Comparison of ENCODE assay signal across 28 mouse cellular contexts in genomic region chr6:87750184-87750910, GRCm38 (mm10). TPM values are rescaled to one million over a fixed set of nuclear protein-coding genes. Genes with fewer than 3 reads are reported as not detected.
DNase-seq lines count a peak whose midpoint lies in the region; ATAC-seq lines count a peak whose summit lies in the region.
"Had no signal": no experiment of that assay in that cellular context is flagged by ENCODE, and none has a peak within 500 bp of the region (broad histone marks: within the 10 kb centered on the region; RNA-seq: fewer than 3 reads in every experiment).

No protein-coding gene starts in this region.

- DNase-seq in heart, embryonic 10.5 days (ENCODE audit: low spot score), result peak; percentile 68
- no peak for DNase-seq in heart, adult 9 months (ENCODE audit: low spot score in 2 of 2)
- no peak for DNase-seq in kidney, postnatal 4 days
- DNase-seq in ovary, postnatal 36 days (ENCODE audit: low spot score), result no peak
- DNase-seq: adrenal gland, adult 8-10 months; adrenal gland, postnatal 25 days; cerebellum, adult 11-12 months; cerebellum, adult 8-10 months; cerebellum, postnatal 10 days; cerebellum, postnatal 36 days; gastrocnemius, postnatal 10 days; gastrocnemius, postnatal 36 days; heart, adult 18-20 months; heart, postnatal 36 days had no signal

- H3K27me3 ChIP-seq in heart, embryonic 10.5 days (ENCODE audit: insufficient read depth, poor library complexity, severe bottlenecking), result peaks cover 12% of the 10 kb centered on the region; the same call in 1 of the 2 replicates
- H3K27me3 ChIP-seq: forebrain, embryonic 13.5 days; hindbrain, embryonic 13.5 days; intestine, embryonic 15.5 days had no signal

- peaks cover 14% of the 10 kb centered on the region; the same call in 1 of the 2 replicates for H3K4me1 ChIP-seq in heart, embryonic 10.5 days
- H3K4me1 ChIP-seq: forebrain, embryonic 13.5 days; hindbrain, embryonic 13.5 days had no signal

- ATAC-seq in common myeloid progenitor, adult 5-6 weeks (replicated peaks; ENCODE audit: low read depth, poor library complexity, severe bottlenecking), result peak; percentile 44
- ATAC-seq in megakaryocyte progenitor cell, adult 5-6 weeks (replicated peaks; ENCODE audit: poor library complexity), result peak; percentile 47
- ATAC-seq: activated CD4-positive, CD25-positive, alpha-beta regulatory T cell, adult 4 months; CD4-positive, CD25-positive, alpha-beta regulatory T cell, adult 4 months; forebrain, embryonic 13.5 days; forebrain, embryonic 16.5 days; hindbrain, embryonic 16.5 days; intestine, embryonic 15.5 days had no signal

- 82% methylated on average over 8 of the region's 8 CpGs for WGBS in heart, embryonic 10.5 days

- H3K36me3 ChIP-seq in heart, embryonic 10.5 days, result no peaks in the 10 kb centered on the region
- H3K36me3 ChIP-seq: forebrain, embryonic 10.5 days; intestine, embryonic 15.5 days had no signal

- no peaks in the 10 kb centered on the region for H3K9me3 ChIP-seq in heart, embryonic 10.5 days
- H3K9me3 ChIP-seq: forebrain, embryonic 10.5 days; forebrain, embryonic 13.5 days; hindbrain, embryonic 10.5 days; hindbrain, embryonic 13.5 days; intestine, embryonic 15.5 days had no signal

- H3K27ac ChIP-seq in heart, embryonic 10.5 days, result no peak overlapping the region
- H3K27ac ChIP-seq: forebrain, embryonic 10.5 days; forebrain, embryonic 13.5 days; hindbrain, embryonic 10.5 days; hindbrain, embryonic 13.5 days; intestine, embryonic 15.5 days had no signal

- H3K4me3 ChIP-seq in heart, embryonic 10.5 days, result no peak overlapping the region
- H3K4me3 ChIP-seq: forebrain, embryonic 10.5 days; forebrain, embryonic 13.5 days; hindbrain, embryonic 10.5 days; hindbrain, embryonic 13.5 days; intestine, embryonic 15.5 days had no signal

RNA-seq across cellular contexts. Expression of gene Efcc1, which starts 19.7 kb away (rescaled TPM):
- polyA plus RNA-seq in heart, embryonic 10.5 days (2016; fragmentation: Nextera tagmentation; extraction: Ambion mirVana), result 0.21 and 0.25 TPM in 2 replicates
- total RNA-seq in common myeloid progenitor, adult 5-6 weeks (2017), result 5.4 and 9.5 TPM in 2 replicates
- total RNA-seq in megakaryocyte progenitor cell, adult 5-6 weeks (2015), result 0.64 and 1.0 TPM in 2 replicates
- total RNA-seq in megakaryocyte progenitor cell, adult 5-6 weeks (2017), result 2.1 TPM in 2 replicates
- polyA plus RNA-seq: heart, embryonic 11.5 days had no signal

RNA-seq across cellular contexts. Expression of gene Gp9, which starts 27.5 kb away (rescaled TPM):
- polyA plus RNA-seq in heart, embryonic 10.5 days (2016; fragmentation: Nextera tagmentation; extraction: Ambion mirVana), result 4.8 and 6.2 TPM in 2 replicates
- total RNA-seq in common myeloid progenitor, adult 5-6 weeks (2017), result 13.4 and 14.6 TPM in 2 replicates
- total RNA-seq in megakaryocyte progenitor cell, adult 5-6 weeks (2015), result 1.9 and 2.2 TPM in 2 replicates
- 0.81 and 2.3 TPM in 2 replicates for total RNA-seq in megakaryocyte progenitor cell, adult 5-6 weeks (2017)
- total RNA-seq: adrenal gland, postnatal 25 days; gastrocnemius, adult 18-20 months; gastrocnemius, postnatal 10 days; gastrocnemius, postnatal 36 days had no signal
- polyA plus RNA-seq: activated CD4-positive, CD25-positive, alpha-beta regulatory T cell, adult 4 months; C2C12; CD4-positive, CD25-positive, alpha-beta regulatory T cell, adult 4 months had no signal
